Mouse (Mus musculus) liver, postnatal 0 days (tissue): Measurements from ENCODE around the gene Lenep.
A peak's percentile ranks its signal among the peaks of the same experiment; 100 is the strongest.

Experiments used
- CTCF ChIP-seq: sonication (generic); IDR thresholded peaks from 2 replicates; pipeline ENCODE4 v1.5.1; 2016; ENCODE audit warnings: antibody characterized with exemption, low read depth
- EP300 ChIP-seq: IDR thresholded peaks from 2 replicates; pipeline ENCODE4 v1.6.1; 2016; ENCODE audit warnings: antibody characterized with exemption, low read depth, mild to moderate bottlenecking

GRCm38 (mm10) chr3:89425876-89426275, 23.3 kb upstream of the Lenep start:
- TF ChIP-seq CTCF (no peak), EP300 (peak; percentile 83)
